Mouse (Mus musculus): ENCODE data around the gene Creld2.

- TF ChIP-seq CTCF (IDR thresholded peaks at IDR 0.05) (peak; percentile 36), POLR2A (IDR thresholded peaks at IDR 0.05; ENCODE audit: insufficient read depth, low read depth, low read length) (0 out of 2 replicates have a peak, but pooled peaks have one; percentile 9), EP300 (IDR thresholded peaks at IDR 0.05; ENCODE audit: insufficient read depth, low read depth, low read length) (0 out of 2 replicates have a peak, but pooled peaks have one; percentile 10)
Measured at GRCm38 (mm10) chr15:88864270-88865030, 45.0 kb downstream of the Creld2 start.
